Mouse (Mus musculus): ENCODE results near the gene Ccl28. TPM values are rescaled to one million over a fixed set of nuclear protein-coding genes. Genes with fewer than 3 reads are reported as not detected.

The Ccl28 gene
- polyA plus RNA-seq, 1 experiment: not detected

DNA sequence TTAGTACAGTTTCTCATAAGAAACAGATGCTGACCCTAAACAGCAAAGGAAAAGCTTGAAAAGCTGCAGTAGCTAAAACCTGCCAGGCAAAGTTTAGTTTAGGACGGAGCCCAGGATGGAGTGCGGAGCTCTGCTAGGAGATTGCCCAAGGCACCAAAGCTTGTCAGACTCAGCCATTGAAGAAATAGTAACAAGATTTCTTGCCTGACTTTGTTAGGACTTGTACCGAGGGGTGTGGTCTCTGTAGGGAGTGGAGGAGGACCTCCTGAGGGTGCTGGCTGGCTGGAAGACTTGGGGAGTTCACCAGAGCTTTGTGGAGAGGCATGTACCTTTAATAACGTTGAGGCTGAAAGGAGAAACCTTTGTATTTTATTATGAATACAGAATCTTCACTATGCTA is 72.1 kb downstream of the Ccl28 start:
- H3K27ac ChIP-seq (ENCODE audit: insufficient read depth, low read length): no peak overlapping the region
- WGBS: 86% methylated on average over 4 of the region's 4 CpGs

GRCm38 (mm10) chr13:119696496-119696895 is 72.9 kb downstream of the Ccl28 start:
- no peak for DNase-seq (ENCODE audit: low read depth in 1 of 2, low spot score in 2 of 2)
- H3K27me3 ChIP-seq (ENCODE audit: control insufficient read depth, insufficient read depth, low read length): no peaks in the 10 kb centered on the region

More for the DNA sequence above, 72.1 kb downstream of the Ccl28 start:
- Histone ChIP-seq H3K36me3 (ENCODE audit: control insufficient read depth, insufficient read depth, low read length) (peaks cover 5% of the 10 kb centered on the region), H3K27me3 (ENCODE audit: control insufficient read depth, insufficient read depth, low read length) (no peaks in the 10 kb centered on the region), H3K4me3 (ENCODE audit: extremely low read depth, insufficient read depth, insufficient read length) (no peak overlapping the region), H3K4me1 (ENCODE audit: control insufficient read depth, insufficient read depth, insufficient read length) (peaks cover 8% of the 10 kb centered on the region)
- TF ChIP-seq CTCF (IDR thresholded peaks at IDR 0.05; ENCODE audit: extremely low read depth, insufficient read depth, insufficient read length, insufficient replicate concordance): no peak
- TF ChIP-seq POLR2A (IDR thresholded peaks at IDR 0.05; ENCODE audit: low read depth, low read length): no peak
- DNase-seq (ENCODE audit: low read depth in 1 of 2, low spot score in 2 of 2): no peak

GRCm38 (mm10) chr13:119698436-119698835 is 74.8 kb downstream of the Ccl28 start:
- Histone ChIP-seq H3K4me1 (ENCODE audit: control insufficient read depth, insufficient read depth, insufficient read length) (0 out of 2 replicates have a peak, but pooled peaks cover 2% of the 10 kb centered on the region), H3K27me3 (ENCODE audit: control insufficient read depth, insufficient read depth, low read length) (no peaks in the 10 kb centered on the region), H3K4me3 (ENCODE audit: extremely low read depth, insufficient read depth, insufficient read length) (no peak overlapping the region), H3K27ac (ENCODE audit: insufficient read depth, low read length) (no peak overlapping the region), H3K36me3 (ENCODE audit: control insufficient read depth, insufficient read depth, low read length) (peaks cover 12% of the 10 kb centered on the region)
- WGBS: 89% methylated on average over 4 of the region's 4 CpGs
- TF ChIP-seq POLR2A (IDR thresholded peaks at IDR 0.05; ENCODE audit: low read depth, low read length): no peak
- TF ChIP-seq CTCF (IDR thresholded peaks at IDR 0.05; ENCODE audit: extremely low read depth, insufficient read depth, insufficient read length, insufficient replicate concordance): no peak
- DNase-seq (ENCODE audit: low read depth in 1 of 2, low spot score in 2 of 2): no peak

More at GRCm38 (mm10) chr13:119696496-119696895, 72.9 kb downstream of the Ccl28 start:
- WGBS: 85% methylated on average over 1 of the region's 1 CpGs
- TF ChIP-seq POLR2A (IDR thresholded peaks at IDR 0.05; ENCODE audit: low read depth, low read length) (no peak), CTCF (IDR thresholded peaks at IDR 0.05; ENCODE audit: extremely low read depth, insufficient read depth, insufficient read length, insufficient replicate concordance) (no peak)
- Histone ChIP-seq H3K27ac (ENCODE audit: insufficient read depth, low read length) (no peak overlapping the region), H3K4me3 (ENCODE audit: extremely low read depth, insufficient read depth, insufficient read length) (no peak overlapping the region), H3K4me1 (ENCODE audit: control insufficient read depth, insufficient read depth, insufficient read length) (peaks cover 4% of the 10 kb centered on the region; the same call in 1 of the 2 replicates), H3K36me3 (ENCODE audit: control insufficient read depth, insufficient read depth, low read length) (peaks cover 9% of the 10 kb centered on the region)

Other genes starting within 250 kb of the Ccl28 start
- 7.2 and 7.8 TPM in 2 replicates for gene Paip1, start 195.2 kb upstream of the Ccl28 start, polyA plus RNA-seq (2012; rRNA removed)
- gene 4833420G17Rik, start 161.1 kb upstream of the Ccl28 start, polyA plus RNA-seq (2012; rRNA removed): 22.2 and 24.7 TPM in 2 replicates
- gene Tmem267, start 135.8 kb upstream of the Ccl28 start, polyA plus RNA-seq (2012; rRNA removed): 2.4 and 3.4 TPM in 2 replicates
- gene 3110070M22Rik, start 135.4 kb upstream of the Ccl28 start, polyA plus RNA-seq (2012; rRNA removed): 1.5 and 1.7 TPM in 2 replicates
- 7.1 and 7.9 TPM in 2 replicates for gene Hmgcs1, start 66.6 kb downstream of the Ccl28 start, polyA plus RNA-seq (2012; rRNA removed)
- gene Nim1k, start 132.1 kb downstream of the Ccl28 start, polyA plus RNA-seq (2012; rRNA removed): 0.06 and 0.11 TPM in 2 replicates
- 6.1 and 8.2 TPM in 2 replicates for gene Zfp131, start 167.1 kb downstream of the Ccl28 start, polyA plus RNA-seq (2012; rRNA removed)
- not detected in 2 replicates for gene AF067063, start 206.4 kb downstream of the Ccl28 start, polyA plus RNA-seq (2012; rRNA removed)
- 0.21 and 1.0 TPM in 2 replicates for gene D13Ertd608e, start 212.2 kb downstream of the Ccl28 start, polyA plus RNA-seq (2012; rRNA removed)

All from spleen, adult 2 months (tissue).